Mouse (Mus musculus): Measurements from ENCODE around the gene Arvcf.

Gene Arvcf

DNA sequence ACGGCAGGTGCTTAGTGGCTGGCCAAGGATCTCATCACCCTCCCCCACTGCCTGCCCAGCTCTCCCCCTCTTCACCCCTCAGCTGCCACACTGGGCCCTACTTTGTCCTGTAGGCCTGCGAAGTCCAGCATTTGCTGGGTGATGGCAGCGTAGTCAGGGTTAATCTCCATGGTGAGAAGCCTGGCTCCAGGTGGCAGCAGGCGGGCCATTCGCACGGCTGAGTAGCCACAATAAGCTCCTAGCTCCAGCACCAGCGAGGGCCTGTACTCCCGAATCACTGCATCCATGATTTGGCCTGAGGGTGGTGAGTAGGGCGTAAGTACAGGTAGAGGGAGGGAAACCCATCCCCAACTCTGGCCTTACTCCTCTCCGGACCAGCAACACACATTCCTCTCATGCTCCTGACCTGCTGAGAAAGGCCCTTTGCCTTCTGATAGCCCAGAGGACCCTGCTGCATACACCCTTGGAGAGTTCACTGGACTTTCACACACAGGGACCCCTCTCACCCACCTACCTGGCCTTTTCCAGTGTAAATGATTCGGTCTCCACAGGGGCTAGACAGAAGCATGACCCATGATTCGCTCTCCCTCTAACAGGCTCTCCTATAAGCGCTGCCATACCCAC is 63.2 kb downstream of the Arvcf start:
- no peak for DNase-seq (ENCODE audit: low spot score)

- no peak for DNase-seq (ENCODE audit: low spot score)
These were observed 64.0 kb downstream of the Arvcf start for GRCm38 (mm10) chr16:18411802-18412476.

DNA sequence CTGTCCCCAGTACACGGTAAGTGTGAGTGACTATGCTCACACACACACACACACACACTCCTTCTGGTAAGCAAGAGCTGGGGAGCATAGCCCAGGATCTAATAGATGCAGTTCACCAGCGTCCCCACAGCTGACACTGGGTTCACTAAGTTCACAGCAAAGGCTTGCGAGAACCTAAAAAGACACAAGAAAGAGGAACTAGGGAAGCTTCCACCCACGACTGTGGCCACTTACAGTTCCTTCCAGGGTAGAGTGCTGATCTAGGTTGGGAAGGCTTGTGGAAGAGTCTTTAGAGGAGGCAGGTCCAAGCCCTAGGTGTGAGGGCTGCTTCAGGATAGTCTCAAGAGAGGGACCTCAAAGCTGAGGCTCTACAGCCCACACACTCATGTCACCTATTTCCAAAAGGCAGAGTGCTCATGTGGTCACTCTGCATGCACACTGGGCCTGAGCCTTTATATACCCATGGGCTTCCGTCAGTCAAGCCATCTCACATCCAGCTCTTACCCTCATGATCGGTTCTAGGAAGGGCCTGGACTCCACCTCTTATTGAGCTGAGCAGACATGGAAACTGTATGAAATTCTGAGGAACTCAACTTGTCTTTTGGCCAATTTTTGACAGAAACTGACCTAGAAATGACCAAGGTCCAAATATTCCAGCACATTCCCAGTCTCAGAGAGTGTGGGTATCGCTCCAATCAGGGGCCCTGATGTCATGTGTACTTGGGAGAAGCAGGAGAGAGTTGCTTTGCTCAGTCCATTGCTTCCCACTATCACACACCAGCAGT is 65.2 kb downstream of the Arvcf start:
- DNase-seq (ENCODE audit: low spot score) = no peak

- no peak for DNase-seq (ENCODE audit: low spot score)
These were observed 68.2 kb downstream of the Arvcf start for GRCm38 (mm10) chr16:18416094-18416761.

DNA sequence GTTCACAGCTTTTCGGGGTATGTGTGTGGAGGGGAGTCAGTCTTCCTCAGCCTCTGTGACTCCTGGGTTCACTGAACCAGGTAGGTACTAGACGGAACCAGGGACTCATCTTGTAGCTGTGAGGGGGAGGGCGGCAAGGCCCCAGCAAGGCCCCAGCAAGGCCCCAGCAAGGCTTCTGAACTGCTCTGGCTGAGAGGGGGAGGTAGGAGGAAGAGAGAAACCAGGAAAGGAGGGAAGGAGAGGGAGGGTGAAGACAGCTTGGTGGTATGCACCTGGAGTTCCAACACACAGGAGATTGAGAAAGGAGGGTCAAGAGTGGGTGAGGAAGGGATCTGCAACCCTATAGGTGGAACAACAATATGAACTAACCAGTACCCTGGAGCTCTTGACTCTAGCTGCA is 68.9 kb downstream of the Arvcf start:
- no peak for DNase-seq (ENCODE audit: low spot score)

GRCm38 (mm10) chr16:18417491-18417890 is 69.5 kb downstream of the Arvcf start:
- no peak for DNase-seq (ENCODE audit: low spot score)

DNA sequence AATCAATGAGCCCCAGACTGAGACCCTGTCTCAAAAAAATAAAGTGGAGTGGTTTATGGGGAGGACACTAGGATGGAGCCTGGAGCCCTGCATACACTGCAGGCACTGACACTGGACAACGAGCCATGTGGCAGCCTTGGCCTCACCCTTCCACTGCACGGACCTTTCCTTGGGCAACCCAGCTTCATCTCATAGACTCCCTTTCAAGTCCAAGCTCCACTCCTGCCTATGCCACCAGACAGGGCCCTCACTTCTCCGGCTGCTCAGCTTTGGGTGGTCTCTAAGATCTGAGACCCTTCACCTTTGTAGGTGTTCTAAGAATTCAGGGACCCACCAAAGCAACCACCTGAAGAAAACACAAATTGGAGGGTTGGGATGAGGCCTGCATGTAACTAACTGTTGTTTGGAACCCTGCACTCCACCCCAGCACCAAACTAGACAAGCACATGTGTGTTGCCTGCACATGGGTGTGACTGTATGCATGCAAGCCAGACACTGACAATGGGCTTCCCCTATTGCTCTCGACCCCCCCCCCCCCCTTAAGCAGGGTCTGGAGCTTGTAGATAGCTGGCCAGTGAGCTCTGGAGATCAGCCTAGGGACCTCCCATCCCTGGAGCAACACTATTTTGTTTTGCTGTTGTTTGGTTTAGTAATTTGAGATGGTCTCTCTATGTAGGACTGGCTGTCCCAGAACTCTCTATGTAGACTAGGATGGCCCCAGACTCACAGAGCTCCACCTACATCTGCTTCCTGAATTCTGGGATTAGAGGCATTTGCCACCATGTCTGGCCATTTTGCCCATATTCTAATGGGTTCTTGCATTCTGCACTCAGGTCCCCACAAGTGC is 71.0 kb downstream of the Arvcf start:
- DNase-seq (ENCODE audit: low spot score) = no peak

- DNase-seq (ENCODE audit: low spot score) = no peak
These were observed 71.6 kb downstream of the Arvcf start for GRCm38 (mm10) chr16:18419603-18420026.

- DNase-seq (ENCODE audit: low spot score) = no peak
These were observed 72.6 kb downstream of the Arvcf start for GRCm38 (mm10) chr16:18420571-18420970.

DNA sequence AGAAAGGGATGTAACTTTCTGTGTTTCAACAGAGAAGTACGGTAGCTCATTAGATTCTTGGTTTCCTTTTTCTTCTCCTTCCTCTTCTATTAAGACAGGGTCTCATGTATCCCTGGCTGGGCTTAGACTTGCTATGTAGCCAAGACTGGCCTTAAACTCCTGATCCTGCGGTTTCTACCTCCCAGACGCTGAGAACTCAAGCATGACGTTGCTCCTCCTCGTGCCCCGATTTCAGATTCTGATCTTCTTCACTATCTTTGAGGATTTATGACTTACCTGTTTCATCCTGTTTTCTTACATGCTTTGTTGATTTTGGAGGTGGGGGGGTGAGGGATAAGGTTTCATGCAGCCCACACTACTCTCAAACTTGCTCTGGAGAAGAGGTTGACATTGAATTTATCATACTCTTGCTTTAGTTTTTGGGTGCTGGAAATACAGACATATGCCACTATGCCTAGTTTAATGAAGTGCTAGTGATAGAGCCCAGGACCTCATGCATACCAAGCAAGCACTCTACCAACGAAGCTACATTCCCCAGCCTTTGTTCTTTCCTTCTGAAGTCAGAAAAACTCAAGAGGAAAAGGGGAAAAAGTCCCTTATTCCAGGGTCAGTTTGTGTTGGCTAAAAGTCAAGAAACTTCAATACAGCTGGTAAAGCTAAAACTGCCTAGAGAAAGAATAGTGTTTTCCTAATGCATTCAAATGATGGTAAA is 75.4 kb downstream of the Arvcf start:
- DNase-seq (ENCODE audit: low spot score) = no peak

GRCm38 (mm10) chr16:18423915-18424265 is 75.9 kb downstream of the Arvcf start:
- DNase-seq (ENCODE audit: low spot score) = no peak

- DNase-seq (ENCODE audit: low spot score) = no peak
These were observed 76.5 kb downstream of the Arvcf start for GRCm38 (mm10) chr16:18424364-18425045.

GRCm38 (mm10) chr16:18425475-18426214 is 77.7 kb downstream of the Arvcf start:
- DNase-seq (ENCODE audit: low spot score) = no peak

GRCm38 (mm10) chr16:18426215-18426791 is 78.3 kb downstream of the Arvcf start, which contains the start of gene Txnrd2:
Gene Txnrd2 (plus strand): TSS chr16:18426384.
- DNase-seq (ENCODE audit: low spot score) = peak; percentile 84

GRCm38 (mm10) chr16:18426802-18427280 is 78.9 kb downstream of the Arvcf start, which contains the start of gene Comt:
Gene Comt (minus strand): TSS chr16:18426852.
- no peak for DNase-seq (ENCODE audit: low spot score)

DNA sequence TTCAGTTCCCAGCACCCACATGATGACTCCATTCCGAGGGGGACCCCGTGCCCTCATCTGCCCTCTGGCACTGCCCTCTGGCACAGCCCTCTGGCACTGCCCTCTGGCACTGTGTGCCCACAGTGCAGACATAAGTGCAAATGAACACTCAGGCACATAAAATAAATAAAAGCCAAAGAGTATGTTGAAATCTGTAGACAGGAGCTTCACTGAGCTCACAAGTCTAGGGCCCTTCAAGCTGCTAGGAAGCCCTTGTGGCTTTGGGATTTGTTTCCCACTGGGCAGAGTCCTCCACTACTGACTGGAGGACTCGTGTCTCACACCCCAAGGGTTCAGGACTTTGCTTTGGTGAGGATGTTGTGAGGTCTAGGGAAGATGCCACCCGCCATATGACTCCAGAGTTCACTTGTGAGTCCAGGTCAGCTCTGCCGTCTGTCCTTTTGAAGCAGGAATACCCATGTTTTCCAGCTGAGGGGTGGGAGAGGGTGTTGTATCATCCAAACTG is 80.1 kb downstream of the Arvcf start:
- no peak for DNase-seq (ENCODE audit: low spot score)

DNA sequence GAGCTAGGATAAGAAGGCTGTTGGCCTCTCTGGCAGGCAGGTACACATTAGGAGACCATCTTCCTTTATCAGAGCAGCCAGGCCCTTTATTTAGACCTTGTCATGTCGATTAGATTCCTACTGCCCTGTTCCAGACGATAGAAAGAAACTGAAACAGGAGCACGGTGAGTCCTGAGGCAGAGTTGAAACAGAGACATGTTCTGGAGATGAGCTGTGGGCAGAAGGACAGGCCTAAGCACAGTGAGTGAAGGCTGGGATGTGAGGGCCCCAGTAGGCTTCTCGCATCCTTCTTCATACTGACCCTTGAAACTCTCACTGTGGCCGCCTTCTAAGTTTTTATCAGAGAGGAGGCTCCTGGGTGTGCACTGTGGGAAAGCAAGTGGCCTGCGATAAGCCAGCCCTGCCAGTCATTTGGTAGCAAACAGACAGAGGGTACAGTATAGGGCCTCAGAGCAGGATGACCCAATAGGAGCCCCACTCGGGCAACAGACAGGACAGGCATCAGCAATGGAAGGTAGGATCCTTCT is 80.6 kb downstream of the Arvcf start:
- peak; percentile 68 for DNase-seq (ENCODE audit: low spot score)

GRCm38 (mm10) chr16:18429641-18430040 is 81.7 kb downstream of the Arvcf start:
- no peak for DNase-seq (ENCODE audit: low spot score)
